Mouse (Mus musculus) layer of hippocampus, postnatal 36 days (tissue): ENCODE results near the gene Arhgap31. TPM values are rescaled to one million over a fixed set of nuclear protein-coding genes. Genes with fewer than 3 reads are reported as not detected.
"Not testable (repeated sequence)": the region's sequence is repeated elsewhere in the genome, so short reads cannot be mapped to it uniquely, and the experiment has no call there.

Experiments
- DNase-seq, 2 experiments: peaks; one replicate each; pipeline ENCODE4 v3.0.0; 2022
- total RNA-seq, 2 experiments: library from RNA; stranded (reverse); gene quantifications; 2 replicates each; pipeline ENCODE4 v1.2.3; 2021

Arhgap31 gene
- total RNA-seq, 2 experiments from 2014 or later, result 16.7 to 20.1 TPM

DNA sequence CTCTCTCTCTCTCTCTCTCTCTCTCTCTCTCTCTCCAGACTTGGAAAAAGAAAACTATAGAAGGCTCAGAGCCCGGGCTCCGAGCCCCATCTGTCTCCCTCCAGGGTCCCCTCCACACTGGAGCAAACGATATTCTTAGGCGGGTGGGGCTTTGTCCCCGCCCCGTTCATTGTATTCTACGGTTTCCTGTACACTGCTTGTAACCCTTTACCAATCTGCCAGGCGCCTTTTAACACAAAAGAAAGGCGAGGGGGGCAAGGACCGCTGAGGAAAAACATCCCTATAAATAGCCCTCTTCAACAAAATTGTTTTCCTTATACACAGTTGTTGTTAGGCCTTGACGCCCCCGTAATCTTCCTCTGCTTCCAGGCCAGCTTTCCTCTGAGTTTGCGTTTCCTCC is 11.9 kb upstream of the Arhgap31 start:
- DNase-seq, result no peak

DNA sequence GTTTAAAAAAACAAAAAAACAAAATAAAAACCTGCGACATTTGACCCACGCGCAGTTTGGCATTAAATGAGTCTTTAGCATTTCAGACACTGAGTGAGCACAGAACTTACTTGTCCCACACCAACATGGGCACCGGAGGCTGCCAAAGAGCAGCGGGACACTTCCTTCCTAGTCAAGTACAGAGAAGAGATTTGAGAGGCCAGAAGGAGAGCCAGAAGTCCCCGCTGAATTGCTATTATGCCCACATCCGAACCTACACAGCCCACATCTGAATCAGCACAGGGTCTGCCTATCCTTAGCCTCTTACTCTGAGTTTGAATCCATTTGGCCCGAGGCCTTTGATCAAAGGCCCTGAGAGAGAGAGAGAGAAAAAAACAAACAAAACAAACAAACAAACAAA is 11.2 kb upstream of the Arhgap31 start:
- no peak for DNase-seq

DNA sequence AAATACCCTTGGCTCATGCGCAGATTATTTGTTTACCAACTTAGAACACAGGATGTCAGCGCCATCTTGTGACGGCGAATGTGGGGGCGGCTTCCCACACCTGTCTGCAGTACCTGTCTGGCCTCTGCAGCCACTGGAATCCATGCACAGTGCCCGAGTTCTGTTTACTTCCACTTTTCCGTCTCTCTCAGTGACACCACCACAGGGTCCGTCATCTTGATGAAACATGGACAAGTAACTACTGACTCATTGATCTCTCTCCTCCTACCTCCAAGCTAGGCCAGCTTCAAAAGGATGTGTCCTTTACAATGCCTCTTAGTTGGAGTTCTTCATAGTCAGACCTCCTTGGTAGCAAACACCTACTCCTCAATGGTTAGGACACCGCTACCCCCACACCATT is 8.3 kb upstream of the Arhgap31 start:
- DNase-seq, result no peak

DNA sequence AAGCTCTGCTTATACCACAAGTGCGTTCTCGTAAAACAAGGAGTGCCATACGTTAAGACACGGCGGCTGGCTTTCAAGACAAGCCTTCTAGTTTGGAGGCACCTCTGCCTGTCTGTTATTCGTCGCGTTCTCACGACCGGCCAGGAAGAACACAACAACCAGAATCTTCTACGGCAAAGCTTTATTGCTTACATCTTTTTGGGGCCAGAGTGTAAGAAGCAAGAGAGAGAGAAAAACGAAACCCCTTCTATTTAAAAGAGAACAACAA is 1.1 kb upstream of the Arhgap31 start:
- DNase-seq, result not testable (repeated sequence)

DNA sequence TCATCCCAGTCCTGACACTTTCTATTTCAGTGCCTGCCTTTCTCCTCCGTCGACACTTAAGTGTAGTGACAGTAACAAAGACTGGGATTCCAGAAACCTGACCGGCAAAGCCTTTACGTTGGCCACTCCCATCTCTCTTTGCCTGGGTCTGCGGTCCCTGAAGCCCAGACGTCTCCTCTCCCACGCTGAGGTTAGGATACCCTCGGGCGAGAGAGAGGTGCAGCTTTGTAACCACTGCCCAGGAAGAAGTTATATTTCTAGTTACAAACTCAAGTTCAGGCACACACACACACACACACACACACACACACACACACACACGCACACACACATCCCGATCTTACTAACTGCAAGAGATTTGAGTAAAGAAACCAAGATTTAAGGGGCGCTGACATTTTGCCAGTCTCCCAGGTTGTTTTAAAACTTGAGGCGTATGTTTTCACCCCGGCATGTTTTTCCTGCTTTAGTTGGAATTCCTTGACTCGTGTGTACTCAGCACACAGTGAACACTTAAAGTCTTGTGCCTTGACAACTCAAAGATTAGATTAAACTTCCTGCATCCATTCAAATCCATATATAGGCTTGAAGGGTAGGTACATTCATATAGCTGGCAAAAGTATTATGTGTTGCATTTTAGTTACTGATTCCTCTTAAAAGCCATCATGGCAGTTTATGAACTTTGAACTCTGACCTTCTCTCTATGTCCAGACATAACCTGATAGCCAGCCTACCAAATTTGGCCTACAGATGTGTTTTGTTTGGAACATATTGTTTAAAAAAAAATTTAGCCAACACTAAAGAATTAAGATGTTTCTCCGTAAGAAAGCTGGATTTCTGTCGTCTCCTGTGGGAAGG is 557 bp upstream of the Arhgap31 start:
- no peak for DNase-seq

DNA sequence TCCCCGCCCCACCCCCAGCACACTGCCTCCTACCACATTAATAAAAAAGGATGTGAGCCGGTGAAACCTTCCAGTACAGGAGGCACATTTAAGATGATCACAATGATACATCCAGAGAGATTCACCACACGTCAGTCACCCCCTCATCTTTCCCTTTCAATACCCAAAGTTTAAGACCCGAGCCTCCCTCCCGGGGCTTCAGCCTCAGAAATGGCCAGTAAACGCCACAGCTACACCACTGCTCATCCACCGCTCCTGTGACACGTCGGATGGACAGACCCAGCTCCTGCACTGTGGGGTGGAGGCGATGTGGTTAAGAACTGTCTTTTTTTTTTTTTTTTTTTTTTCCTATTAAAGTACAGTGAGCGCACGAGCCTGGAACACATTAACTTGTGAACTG is 969 bp downstream of the Arhgap31 start:
- DNase-seq, result no peak

DNA sequence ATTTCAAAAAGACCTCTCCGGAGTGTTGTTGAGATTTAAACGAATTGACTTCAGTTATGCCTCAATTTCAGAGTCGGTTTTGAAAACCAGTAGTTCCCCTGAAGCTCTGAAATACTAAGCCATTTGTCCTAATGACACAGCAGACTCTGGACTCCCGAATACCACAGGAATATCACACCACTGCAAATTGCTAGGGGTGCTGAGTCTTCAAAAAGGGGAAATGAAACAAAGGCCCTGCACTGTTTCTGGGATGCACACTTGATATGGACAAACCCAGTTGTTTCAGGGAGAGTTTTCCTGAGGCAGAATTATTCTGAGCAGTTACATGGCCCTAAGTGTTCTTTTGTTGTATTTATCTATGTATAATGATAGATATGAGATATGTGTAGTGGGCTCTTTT is 1.8 kb downstream of the Arhgap31 start:
- DNase-seq, result no peak

DNA sequence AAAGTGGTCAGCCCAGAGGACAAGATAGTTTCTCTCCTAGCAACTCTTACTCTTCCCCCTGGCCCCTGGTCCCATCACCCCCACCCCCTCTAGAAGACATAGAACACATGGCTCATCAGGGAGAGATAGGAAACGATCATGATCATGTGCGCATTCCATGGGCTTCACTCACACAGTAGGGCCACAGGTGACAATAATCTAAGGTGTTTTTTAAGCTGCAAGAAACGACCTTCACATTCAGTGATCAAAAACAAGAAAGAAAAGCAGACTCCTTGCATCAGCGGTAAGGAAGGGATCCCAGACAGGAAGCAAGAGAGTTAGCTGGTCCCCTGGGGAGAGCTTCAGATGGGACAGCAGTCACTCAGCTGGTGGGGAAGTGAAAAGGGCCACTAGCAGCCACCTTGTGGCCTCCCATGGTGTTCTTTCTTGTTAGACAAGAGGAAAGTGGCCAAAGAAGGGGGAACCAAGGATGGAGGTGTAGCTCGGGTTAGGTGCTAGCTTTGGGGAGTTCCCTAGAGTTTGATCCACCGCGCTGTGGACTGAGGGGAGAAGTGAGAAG is 4.0 kb downstream of the Arhgap31 start:
- DNase-seq, result no peak

DNA sequence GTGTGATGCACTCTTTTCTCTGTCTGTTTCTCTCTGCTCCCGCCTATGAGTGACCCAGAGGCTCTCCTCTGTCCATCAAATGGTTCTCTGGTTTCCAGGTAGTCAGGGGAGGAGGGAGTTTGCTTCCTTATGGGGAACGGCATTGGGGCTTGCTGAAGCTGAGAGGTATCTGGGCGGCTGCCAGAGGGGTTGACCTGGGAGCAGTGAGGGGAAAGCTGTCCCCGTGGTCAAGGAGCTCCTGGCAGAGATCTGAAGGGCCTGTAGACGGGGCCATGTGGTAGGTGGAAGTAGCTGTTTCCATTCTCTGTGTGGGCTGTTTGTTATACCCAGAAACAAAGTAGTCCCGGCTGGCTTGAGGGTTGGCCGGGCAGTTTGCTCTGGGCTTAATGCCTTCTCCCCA is 6.3 kb downstream of the Arhgap31 start:
- no peak for DNase-seq

DNA sequence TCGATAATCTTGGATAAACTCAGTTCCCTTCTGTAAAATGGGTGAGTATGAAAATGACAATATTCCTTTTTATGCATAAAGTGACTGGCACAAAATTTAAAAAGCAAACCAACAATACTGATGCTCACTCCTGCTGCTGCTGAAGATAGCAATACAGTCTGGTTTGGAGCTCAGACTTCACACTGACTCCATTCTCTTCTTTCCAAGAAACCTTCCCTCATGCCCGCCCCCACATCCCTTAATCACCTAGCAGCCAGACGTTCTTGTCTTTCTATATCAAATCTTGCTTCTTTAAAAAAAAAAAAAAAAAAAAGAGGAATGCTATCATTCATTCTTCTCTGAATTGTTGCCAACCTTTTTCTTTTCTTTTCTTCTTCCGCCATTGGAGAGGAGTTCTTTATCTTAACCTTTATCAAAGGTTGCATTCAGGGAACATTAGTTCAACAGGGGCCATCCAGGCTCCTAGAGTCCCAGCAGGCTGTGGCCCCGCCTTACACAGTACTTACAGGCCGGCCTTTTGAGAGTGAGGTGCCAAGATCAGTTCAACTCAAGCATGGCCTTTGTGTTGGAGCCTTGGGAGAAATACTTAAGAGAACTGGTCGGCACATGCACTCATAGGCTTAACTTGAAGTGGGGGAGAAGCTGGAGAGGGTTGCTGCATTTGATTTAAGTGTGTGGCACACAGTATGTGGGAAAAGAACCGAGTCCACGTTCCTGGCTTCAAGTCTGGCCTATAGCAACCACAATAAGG is 7.4 kb downstream of the Arhgap31 start:
- no peak for DNase-seq

DNA sequence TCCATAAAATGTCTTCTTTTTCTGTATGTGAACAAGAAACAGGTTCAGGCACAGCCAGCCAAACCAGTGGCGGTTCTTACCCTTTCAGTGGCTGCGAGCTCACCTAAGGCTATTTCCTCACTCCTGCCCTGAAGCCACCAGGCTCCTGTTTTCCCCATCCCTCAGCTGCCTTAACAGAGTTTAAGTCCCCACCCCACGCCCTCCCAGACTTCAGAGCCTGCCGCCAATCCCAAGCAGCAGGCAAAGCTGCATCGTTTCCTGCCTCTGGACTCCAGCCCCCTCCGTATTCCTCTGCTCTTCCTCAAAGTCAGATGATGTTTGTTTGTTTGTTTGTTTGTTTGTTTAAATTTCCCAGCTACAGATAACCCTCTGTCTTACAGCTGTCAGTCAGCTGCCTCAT is 9.6 kb downstream of the Arhgap31 start:
- no peak for DNase-seq

DNA sequence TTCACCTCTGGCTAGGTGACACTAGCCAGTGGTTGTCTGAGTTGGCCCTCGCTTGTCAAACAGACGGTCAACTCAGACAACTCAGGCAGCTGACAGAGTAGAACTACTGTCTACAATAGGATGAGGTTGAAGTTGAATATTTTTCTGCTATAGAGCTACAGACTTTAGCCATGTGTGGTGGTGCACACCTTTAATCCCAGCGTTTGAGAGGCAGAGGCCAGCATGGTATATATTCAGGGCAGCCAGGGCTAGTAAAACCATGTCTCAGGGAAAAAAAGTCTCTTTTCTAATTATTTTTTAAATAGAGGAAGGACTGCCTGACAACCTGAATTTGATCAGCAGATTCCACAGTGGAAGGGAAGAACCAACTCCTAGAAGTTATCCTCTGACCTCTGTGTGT is 10.8 kb downstream of the Arhgap31 start:
- no peak for DNase-seq

DNA sequence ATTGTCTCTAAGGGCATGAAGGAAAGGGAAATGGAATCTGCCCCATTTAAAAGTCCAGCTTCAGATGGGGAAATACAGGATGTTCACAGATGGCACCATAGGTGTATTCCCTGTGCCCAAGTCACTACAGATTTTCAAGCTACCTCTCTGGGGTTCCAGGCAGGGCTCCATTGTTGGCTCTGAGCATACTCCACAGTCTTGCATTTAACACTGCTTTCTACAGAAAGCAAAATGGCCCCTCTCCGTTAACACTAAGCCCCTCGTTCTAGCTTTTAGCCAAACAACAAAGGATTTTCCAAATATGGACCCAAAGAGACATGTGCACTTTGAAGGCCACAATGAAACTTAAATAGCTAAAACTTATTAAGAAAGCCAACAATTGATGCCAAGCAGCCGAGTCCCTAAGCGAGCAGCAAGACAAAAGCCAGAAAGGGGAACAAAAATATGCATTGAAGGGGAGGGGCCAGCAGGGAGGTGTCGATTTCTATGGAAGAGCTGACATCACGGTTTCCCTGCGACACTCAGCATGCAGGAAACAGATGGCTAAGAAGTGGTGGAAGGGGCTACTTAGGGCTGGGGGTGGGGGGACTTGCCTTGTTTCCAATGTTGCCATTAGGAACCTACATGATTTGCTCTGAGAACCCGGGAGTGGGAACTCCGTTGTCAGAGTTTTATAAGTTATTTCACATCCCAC is 11.4 kb downstream of the Arhgap31 start:
- DNase-seq, result no peak

DNA sequence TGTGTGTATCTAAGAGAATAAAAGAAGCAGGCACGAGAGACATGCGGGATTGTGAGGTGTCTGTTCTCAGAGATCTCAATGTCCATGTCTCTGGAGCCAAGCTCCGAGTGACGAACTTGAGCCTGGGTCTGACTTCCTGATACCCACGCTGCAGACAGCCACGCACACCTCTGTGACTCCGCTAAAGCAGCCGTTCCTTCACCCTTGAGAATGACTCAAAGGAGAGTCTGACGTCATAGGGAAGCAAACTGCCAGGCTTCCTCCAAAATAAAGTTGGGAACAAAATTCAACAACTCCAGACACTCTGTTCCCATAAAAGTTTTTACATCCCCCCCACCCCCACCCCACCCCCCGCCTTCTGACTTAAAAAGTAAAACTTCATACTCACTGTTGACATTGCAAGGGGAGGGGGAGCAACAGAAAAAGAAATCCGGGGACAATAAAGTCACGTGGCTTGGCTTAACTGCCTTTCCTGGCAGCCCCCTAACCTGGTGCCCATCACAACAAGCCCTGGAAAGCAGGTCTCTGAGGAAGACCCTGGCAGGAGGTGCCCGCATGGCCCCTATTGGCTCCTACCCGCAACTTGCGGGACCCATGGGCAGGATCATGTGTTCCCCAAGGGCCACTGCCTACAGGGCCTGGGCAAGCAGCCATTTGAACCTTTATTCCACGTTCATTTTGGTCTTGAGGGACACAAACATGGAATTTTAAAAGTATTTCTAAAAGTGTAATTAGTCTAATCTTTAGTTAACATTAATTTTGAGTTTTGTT is 12.5 kb downstream of the Arhgap31 start:
- no peak for DNase-seq

DNA sequence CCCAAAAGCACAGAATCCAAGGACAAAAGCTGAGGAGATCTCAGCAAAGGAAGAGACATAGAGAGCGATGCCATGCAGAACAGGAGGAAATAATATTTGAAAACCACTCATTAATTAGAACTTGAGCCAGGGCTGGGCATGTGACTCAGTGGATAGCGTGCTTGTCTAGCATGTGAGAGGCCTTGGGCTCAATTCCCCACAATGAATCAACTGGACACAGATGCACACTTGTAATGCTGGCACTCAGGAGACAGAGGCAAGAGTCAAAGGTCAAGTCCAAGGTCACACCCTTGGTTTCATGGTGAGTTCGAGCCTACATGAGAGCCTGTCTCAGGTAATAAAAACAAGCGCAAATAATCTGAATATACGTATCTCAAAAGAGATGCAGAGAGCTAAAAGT is 15.5 kb downstream of the Arhgap31 start:
- no peak for DNase-seq

DNA sequence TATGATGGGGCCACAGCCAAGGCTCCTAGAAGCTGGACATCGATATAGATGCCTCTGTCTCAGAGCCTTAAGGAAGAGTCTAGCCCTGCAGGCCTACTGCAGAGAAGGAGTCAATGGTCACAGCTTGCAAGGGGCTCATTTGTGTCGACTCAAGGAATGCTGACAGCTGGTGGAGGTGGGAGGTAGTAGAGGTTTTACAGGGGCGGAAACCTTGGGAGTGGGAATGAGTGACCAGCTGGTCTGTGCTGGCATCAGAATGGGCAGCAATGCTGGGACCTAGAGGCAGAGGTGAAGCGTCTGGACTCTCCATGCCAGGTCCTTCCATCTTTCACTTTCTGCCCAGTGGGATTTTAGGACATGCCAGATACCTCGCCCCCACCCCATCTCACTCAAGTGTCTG is 17.5 kb downstream of the Arhgap31 start:
- no peak for DNase-seq

DNA sequence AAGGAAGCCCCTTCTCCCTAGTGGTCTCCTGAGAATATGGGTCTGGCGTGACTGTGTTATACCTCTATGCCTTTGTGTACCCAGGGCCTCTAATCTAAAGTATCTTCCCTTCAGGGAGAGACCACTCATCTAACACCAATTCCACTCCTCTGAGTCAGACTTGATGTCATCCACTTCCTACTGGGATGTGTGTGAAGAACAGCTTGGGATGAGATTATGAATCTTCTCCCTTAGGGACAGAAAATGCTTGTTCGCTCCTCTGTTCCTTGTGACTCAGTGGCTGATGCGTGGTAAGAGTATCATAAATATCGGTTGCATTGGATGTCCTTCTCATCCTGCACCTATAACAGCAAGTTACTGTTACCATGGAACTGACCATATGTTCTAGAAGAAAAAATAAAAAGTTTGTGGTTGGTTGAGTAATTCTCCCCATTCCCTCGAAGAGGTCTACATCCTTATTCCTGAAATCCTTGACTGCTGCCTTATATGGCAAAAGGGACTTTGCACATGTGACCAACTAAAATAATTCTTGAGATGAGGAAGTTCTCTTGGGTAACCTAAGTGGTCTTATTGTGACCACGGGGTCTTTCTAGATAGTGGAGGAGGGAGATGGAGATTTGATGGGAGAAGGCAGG is 18.1 kb downstream of the Arhgap31 start:
- DNase-seq, result no peak

DNA sequence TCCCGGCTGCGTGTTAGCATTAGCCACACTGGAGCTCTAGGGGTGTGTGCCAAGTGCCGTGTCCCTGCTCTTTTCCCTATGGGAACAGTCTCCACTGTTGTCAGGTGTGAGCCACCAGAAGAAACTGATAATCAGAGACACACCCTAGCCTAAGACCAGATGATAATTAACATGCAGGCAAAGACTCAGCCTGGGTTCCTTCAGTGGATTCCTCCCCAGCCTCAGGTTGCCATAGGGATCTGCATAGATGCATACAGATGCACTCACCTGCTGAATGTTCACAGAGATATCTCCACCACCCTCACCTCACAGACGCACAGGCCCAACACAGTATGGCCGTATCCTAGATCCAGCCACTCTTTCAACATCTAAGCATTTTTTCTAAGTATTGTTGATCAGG is 22.6 kb downstream of the Arhgap31 start:
- DNase-seq, result no peak

DNA sequence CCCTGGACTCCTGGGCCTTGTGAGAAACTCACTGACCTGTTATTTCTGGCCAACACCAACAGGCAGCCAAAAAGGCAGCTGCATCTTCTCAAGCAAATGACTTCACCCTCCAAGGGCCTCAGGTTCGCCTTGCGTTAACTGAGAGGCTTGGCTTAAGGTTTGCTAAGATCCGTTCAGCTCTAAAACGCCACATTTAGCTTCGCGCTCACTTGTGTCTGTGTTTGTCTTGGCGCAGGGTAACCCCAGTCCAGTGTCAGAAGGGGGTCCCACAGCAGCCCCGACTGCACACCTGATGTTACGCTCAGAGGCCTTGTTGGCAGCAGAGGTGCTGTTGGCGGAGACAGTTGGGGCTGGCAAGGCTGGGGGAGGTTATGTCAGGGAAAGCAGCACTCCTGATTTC is 23.3 kb downstream of the Arhgap31 start:
- no peak for DNase-seq

DNA sequence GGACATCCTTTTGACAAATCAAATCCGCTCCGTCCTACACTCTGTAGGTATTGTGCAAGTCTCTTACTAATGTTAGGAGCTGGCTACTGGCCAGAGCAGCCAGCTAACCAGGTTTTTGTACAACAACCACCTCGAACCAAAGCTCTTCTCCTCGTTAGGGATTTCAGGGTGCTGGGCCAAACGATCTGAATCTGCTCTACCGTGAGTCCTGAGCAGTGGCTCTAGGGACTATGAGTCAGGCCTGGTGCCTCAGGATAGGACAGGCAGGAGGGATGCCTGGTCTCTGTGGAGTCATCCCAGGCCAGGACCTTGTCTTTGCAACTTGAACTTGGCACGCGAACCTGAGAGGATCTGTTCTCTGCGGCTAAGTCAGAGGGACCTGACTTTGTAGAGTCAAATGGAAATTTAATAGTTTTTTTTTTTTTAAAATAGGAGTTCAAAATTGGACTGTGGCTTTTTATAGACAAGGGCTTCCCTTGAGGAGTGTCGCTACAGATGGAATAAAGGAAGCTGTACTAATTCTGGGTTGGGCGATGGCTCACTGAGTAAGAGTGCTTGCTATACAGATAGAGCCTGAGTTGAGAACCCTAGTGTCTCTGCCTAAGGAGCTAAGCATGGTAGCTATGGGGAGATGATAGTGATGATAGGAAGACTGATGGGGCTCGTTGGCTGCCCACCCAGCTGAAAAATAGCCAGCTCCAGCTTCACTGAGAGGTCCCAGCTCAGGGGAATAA is 24.4 kb downstream of the Arhgap31 start:
- no peak for DNase-seq

DNA sequence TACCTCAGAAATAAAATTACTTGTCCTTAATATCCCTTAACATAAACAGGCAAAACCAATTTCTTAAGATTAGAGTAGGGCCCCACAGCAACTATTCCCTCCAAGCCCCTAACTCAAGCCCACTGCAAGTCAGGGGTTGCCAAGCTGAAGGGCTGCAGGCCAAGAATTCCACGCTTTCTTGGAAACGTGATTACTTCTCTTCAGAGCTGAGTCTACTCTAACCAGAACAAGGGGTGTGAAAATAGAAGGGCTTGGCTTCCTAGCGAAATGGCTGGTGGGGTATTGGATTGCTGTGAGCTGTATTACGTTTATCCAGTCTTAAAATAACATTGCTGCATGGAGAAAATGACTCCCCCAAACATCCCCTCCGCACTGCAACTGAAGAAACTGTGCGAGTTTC is 25.4 kb downstream of the Arhgap31 start:
- no peak for DNase-seq
